Mouse (Mus musculus) heart, embryonic 15.5 days (tissue): ENCODE data around the gene Olfr1012. TPM values are rescaled to one million over a fixed set of nuclear protein-coding genes. Genes with fewer than 3 reads are reported as not detected.
"Not testable (repeated sequence)": the region's sequence is repeated elsewhere in the genome, so short reads cannot be mapped to it uniquely, and the experiment has no call there.

ENCODE experiments used
- ATAC-seq: fragments of 200-750 bp; cut with Nextera tagmentation; replicated peaks from 2 replicates; pipeline ENCODE4 v1.8.0; 2017; ENCODE audit warnings: low read depth, moderate TSS enrichment; ENCODE audit not compliant: insufficient number of reproducible peaks, insufficient read depth, low FRiP score
- H3K27ac ChIP-seq: fragments of 300-500 bp; sonication (generic); 2 replicates; pipeline ENCODE4 v1.5.1; 2015; ENCODE audit warnings: mild to moderate bottlenecking, inconsistent platforms
- H3K27me3 ChIP-seq: fragments of 300-500 bp; sonication (generic); 2 replicates; pipeline ENCODE4 v1.6.1; 2015; ENCODE audit warnings: inconsistent platforms
- H3K36me3 ChIP-seq: fragments of 300-500 bp; sonication (generic); 2 replicates; pipeline ENCODE4 v1.6.1; 2015; ENCODE audit warnings: mild to moderate bottlenecking, inconsistent platforms
- H3K4me1 ChIP-seq: fragments of 300-500 bp; sonication (generic); replicated peaks from 2 replicates; pipeline ENCODE4 v1.6.1; 2015; ENCODE audit warnings: inconsistent platforms
- H3K4me2 ChIP-seq: fragments of 300-500 bp; sonication (generic); 2 replicates; pipeline ENCODE4 v1.6.1; 2015; ENCODE audit warnings: inconsistent platforms, mild to moderate bottlenecking, moderate library complexity
- H3K4me3 ChIP-seq: fragments of 300-500 bp; sonication (generic); 2 replicates; pipeline ENCODE4 v1.5.1; 2015; ENCODE audit warnings: mild to moderate bottlenecking, inconsistent platforms
- H3K9ac ChIP-seq: fragments of 300-500 bp; sonication (generic); 2 replicates; pipeline ENCODE4 v1.6.1; 2015; ENCODE audit warnings: mild to moderate bottlenecking, inconsistent platforms
- H3K9me3 ChIP-seq: fragments of 300-500 bp; sonication (generic); replicated peaks from 2 replicates; pipeline ENCODE4 v1.6.1; 2016; ENCODE audit warnings: inconsistent platforms
- WGBS: fragments of 180-500 bp; shearing (Covaris S2); methylation state at CpG from one replicate; pipeline ENCODE4 v1.1.7; 2015; ENCODE audit warnings: mixed read lengths; 5-methylcytosine and 5-hydroxymethylcytosine counted together
- polyA plus RNA-seq: library from polyadenylated mRNA; unstranded; fragments of >200 nt; fragmentation: Nextera tagmentation; extraction: Ambion mirVana; gene quantifications from 2 replicates; pipeline ENCODE4 v1.2.1, GENCODE M21; 2015

The Olfr1012 gene
- not detected in 2 replicates for polyA plus RNA-seq

DNA sequence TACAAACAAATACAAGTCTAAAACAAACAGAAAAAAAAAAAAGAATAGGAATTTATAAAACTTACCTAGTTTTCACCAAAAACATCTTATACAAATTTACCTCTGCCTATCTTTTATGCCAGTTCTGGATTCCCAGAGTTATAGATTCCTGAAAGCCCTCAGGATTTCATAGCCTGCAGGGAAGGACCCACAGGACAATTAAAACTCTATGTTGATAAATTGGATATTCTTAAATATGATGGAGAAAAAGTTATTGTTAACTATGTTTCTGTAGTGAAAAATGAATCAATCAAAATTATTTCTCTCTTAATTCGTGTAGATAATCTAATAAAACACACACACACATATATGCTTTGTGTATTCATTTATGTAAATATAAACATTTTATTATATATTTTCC, at the start of gene Olfr1012:
Olfr1012 (minus strand) TSS at position 101 of the 400 bp plus-strand sequence.
- H3K4me1 ChIP-seq = no peaks in the 10 kb centered on the region
- H3K36me3 ChIP-seq = no peaks in the 10 kb centered on the region
- WGBS = 48% methylated on average over 1 of the region's 1 CpGs
- H3K27ac ChIP-seq = no peak within 1 kb of the TSS
- no peaks in the 10 kb centered on the region for H3K9me3 ChIP-seq
- ATAC-seq = no peak
- no peak within 1 kb of the TSS for H3K4me2 ChIP-seq
- no peak within 1 kb of the TSS for H3K9ac ChIP-seq
- no peak within 1 kb of the TSS for H3K4me3 ChIP-seq
- H3K27me3 ChIP-seq = no peaks in the 10 kb centered on the region

GRCm38 (mm10) chr2:85804501-85804900, 41.9 kb upstream of the Olfr1012 start:
- no peaks in the 10 kb centered on the region for H3K9me3 ChIP-seq
- H3K4me2 ChIP-seq = no peak overlapping the region
- no peaks in the 10 kb centered on the region for H3K36me3 ChIP-seq
- H3K27ac ChIP-seq = no peak overlapping the region
- WGBS = 65% methylated on average over 4 of the region's 4 CpGs
- H3K4me1 ChIP-seq = no peaks in the 10 kb centered on the region
- no peaks in the 10 kb centered on the region for H3K27me3 ChIP-seq
- no peak overlapping the region for H3K4me3 ChIP-seq
- ATAC-seq = no peak
- H3K9ac ChIP-seq = no peak overlapping the region

GRCm38 (mm10) chr2:85802444-85802843, 39.9 kb upstream of the Olfr1012 start, which contains the start of gene Olfr1016:
Olfr1016 (minus strand) TSS chr2:85802544.
- 84% methylated on average over 2 of the region's 2 CpGs for WGBS
- no peak for ATAC-seq
- no peak within 1 kb of the TSS for H3K4me3 ChIP-seq
- no peaks in the 10 kb centered on the region for H3K36me3 ChIP-seq
- no peak within 1 kb of the TSS for H3K27ac ChIP-seq
- H3K9me3 ChIP-seq = no peaks in the 10 kb centered on the region
- H3K27me3 ChIP-seq = no peaks in the 10 kb centered on the region
- H3K4me2 ChIP-seq = no peak within 1 kb of the TSS
- H3K4me1 ChIP-seq = no peaks in the 10 kb centered on the region
- no peak within 1 kb of the TSS for H3K9ac ChIP-seq

DNA sequence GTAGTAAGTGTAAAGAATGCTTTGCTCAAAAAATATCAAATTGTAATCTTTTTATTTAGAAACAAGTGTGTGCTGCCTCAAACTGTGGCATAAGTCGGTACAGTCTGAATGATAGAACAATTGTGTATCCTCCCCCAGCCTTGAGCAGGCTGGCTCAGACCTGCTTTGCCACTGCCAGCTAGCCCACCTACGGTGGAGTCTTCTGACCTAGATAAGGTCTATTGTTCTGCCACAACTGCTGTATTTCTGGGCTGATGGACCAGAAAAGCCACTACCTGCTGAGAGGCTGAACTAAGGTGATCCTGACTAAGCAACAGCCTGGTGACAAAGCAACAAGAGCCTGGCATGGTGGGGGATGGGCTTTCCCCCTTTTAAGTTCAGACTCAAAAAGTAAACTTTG, 29.8 kb upstream of the Olfr1012 start:
- Histone ChIP-seq H3K9me3 (no peaks in the 10 kb centered on the region), H3K36me3 (no peaks in the 10 kb centered on the region), H3K27me3 (no peaks in the 10 kb centered on the region), H3K4me1 (no peaks in the 10 kb centered on the region), H3K27ac (no peak overlapping the region), H3K4me2 (no peak overlapping the region), H3K4me3 (no peak overlapping the region), H3K9ac (no peak overlapping the region)
- 53% methylated on average over 2 of the region's 2 CpGs for WGBS
- ATAC-seq = no peak

DNA sequence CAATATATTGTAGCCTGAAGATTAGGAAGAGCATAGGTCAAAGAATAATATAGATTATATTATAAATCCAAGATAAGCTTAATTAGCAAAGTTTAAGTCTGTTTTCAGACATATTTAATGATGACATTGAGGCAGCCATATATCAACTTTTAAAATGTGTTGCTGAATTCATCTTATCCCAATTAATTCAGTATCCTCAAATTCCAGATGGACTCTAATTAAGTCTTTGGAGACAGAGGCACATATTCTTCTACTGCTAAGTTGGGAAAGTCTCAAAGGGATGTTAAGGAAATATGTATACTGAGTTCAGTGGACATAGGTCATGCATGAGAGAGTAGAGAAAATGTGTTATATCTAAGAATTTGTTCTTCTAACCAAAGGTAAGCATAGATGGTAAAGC, 19.2 kb upstream of the Olfr1012 start, which contains the start of gene Olfr1015:
Olfr1015 (plus strand) TSS at position 301 of the 400 bp plus-strand sequence.
- H3K27me3 ChIP-seq = no peaks in the 10 kb centered on the region
- no peaks in the 10 kb centered on the region for H3K36me3 ChIP-seq
- no peaks in the 10 kb centered on the region for H3K4me1 ChIP-seq
- no peak within 1 kb of the TSS for H3K4me3 ChIP-seq
- no peak within 1 kb of the TSS for H3K27ac ChIP-seq
- ATAC-seq = no peak
- H3K4me2 ChIP-seq = no peak within 1 kb of the TSS
- no peak within 1 kb of the TSS for H3K9ac ChIP-seq
- H3K9me3 ChIP-seq = no peaks in the 10 kb centered on the region

GRCm38 (mm10) chr2:85772413-85772812, 9.8 kb upstream of the Olfr1012 start, which contains the start of gene Olfr1014:
Olfr1014 (plus strand) TSS chr2:85772713.
- Histone ChIP-seq H3K4me3 (no peak within 1 kb of the TSS), H3K4me2 (no peak within 1 kb of the TSS), H3K27me3 (no peaks in the 10 kb centered on the region), H3K36me3 (no peaks in the 10 kb centered on the region), H3K9me3 (no peaks in the 10 kb centered on the region), H3K4me1 (no peaks in the 10 kb centered on the region), H3K9ac (no peak within 1 kb of the TSS), H3K27ac (no peak within 1 kb of the TSS)
- ATAC-seq = no peak

GRCm38 (mm10) chr2:85766798-85767197, 4.2 kb upstream of the Olfr1012 start, which contains the start of gene Olfr1013:
Olfr1013 (plus strand) TSS chr2:85767098.
- Histone ChIP-seq H3K9me3 (no peaks in the 10 kb centered on the region), H3K9ac (no peak within 1 kb of the TSS), H3K36me3 (no peaks in the 10 kb centered on the region), H3K4me3 (no peak within 1 kb of the TSS), H3K4me1 (no peaks in the 10 kb centered on the region), H3K27me3 (no peaks in the 10 kb centered on the region), H3K27ac (no peak within 1 kb of the TSS), H3K4me2 (no peak within 1 kb of the TSS)
- ATAC-seq = no peak

- H3K4me3 ChIP-seq = no peak overlapping the region
- H3K27ac ChIP-seq = no peak overlapping the region
- ATAC-seq = no peak
- 78% methylated on average over 4 of the region's 4 CpGs for WGBS
- no peaks in the 10 kb centered on the region for H3K36me3 ChIP-seq
- H3K4me2 ChIP-seq = no peak overlapping the region
- H3K9ac ChIP-seq = no peak overlapping the region
- H3K27me3 ChIP-seq = no peaks in the 10 kb centered on the region
- H3K9me3 ChIP-seq = no peaks in the 10 kb centered on the region
- no peaks in the 10 kb centered on the region for H3K4me1 ChIP-seq
These were observed 8.7 kb downstream of the Olfr1012 start for GRCm38 (mm10) chr2:85753822-85754221.

GRCm38 (mm10) chr2:85725793-85726192, 36.8 kb downstream of the Olfr1012 start:
- no peak overlapping the region for H3K4me3 ChIP-seq
- no peak overlapping the region for H3K4me2 ChIP-seq
- H3K36me3 ChIP-seq = no peaks in the 10 kb centered on the region
- no peaks in the 10 kb centered on the region for H3K27me3 ChIP-seq
- no peak overlapping the region for H3K9ac ChIP-seq
- no peak for ATAC-seq
- no peaks in the 10 kb centered on the region for H3K9me3 ChIP-seq
- H3K27ac ChIP-seq = no peak overlapping the region
- 13% methylated on average over 3 of the region's 3 CpGs for WGBS
- H3K4me1 ChIP-seq = no peaks in the 10 kb centered on the region

DNA sequence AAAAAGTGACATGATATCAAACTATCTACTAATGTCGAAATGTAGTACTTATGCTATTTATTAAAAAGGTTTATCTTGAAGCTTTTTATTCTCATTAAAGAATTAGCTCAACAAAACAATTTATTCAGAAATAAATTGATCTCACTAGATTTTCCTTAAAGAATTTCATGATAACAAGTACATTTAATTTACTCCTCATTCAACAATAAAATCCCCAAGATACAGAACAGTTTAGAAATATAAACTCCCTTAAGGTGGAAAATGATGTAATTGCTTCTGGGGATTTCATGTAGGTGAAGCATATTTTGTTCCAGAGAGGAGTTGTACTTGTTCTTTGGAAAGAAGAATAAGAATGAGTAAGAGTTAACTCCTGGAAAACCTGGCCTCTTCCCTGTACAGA, 47.4 kb downstream of the Olfr1012 start, which contains the start of gene Olfr1009:
Olfr1009 (plus strand) TSS at position 301 of the 400 bp plus-strand sequence.
- Histone ChIP-seq H3K9ac (no peak within 1 kb of the TSS), H3K4me3 (no peak within 1 kb of the TSS), H3K4me2 (no peak within 1 kb of the TSS), H3K27me3 (no peaks in the 10 kb centered on the region), H3K36me3 (no peaks in the 10 kb centered on the region), H3K4me1 (no peaks in the 10 kb centered on the region), H3K27ac (no peak within 1 kb of the TSS), H3K9me3 (no peaks in the 10 kb centered on the region)
- no peak for ATAC-seq
- WGBS = 86% methylated on average over 1 of the region's 1 CpGs

DNA sequence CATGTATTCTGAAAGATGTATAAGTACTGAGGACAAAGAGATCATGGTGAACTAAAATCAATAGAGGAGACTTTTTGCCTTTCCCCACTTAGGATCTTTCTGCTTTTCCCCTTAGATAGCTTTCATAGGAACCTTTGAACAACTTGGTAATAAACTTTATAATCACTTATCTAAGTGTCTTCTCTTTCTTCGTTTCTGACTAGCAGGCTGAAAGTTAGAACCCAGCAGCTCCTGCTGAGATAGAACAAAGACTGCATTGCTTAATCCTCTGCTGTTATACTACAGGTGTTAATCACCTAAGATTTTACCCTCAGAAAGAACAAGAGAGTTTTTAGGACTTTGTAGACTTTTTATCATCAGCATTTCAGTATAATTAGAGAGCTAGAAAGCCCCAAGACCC, 51.4 kb downstream of the Olfr1012 start:
- Histone ChIP-seq H3K4me1 (no peaks in the 10 kb centered on the region), H3K4me3 (no peak overlapping the region), H3K27ac (no peak overlapping the region), H3K9me3 (no peaks in the 10 kb centered on the region), H3K36me3 (no peaks in the 10 kb centered on the region), H3K4me2 (no peak overlapping the region), H3K27me3 (no peaks in the 10 kb centered on the region), H3K9ac (no peak overlapping the region)
- no peak for ATAC-seq
- WGBS = 12% methylated on average over 1 of the region's 1 CpGs

DNA sequence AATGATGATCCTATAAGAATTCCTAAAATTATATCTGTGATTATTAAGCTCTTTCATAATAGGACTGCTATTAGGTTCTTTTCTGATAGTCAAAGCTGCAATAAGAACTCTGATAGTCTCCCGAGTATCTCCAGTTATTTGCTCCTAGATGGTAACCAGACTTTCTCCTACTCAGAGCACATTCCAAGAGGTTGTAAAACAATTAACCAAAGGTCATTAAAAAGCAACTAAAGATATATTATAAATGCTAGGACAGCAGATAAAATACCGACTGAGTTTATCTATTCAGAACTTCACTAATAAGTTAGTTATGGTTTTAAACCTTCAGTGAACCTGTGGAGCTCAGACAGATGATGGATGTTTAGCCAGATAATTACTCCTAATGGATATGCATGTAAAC, 51.9 kb downstream of the Olfr1012 start:
- H3K27ac ChIP-seq, H3K9me3 ChIP-seq, H3K4me2 ChIP-seq, H3K27me3 ChIP-seq, H3K4me3 ChIP-seq, H3K4me1 ChIP-seq, ATAC-seq, H3K36me3 ChIP-seq, H3K9ac ChIP-seq: not testable (repeated sequence)
- 57% methylated on average over 2 of the region's 2 CpGs for WGBS
